Mouse (Mus musculus): ENCODE data around the gene Phb2. TPM values are rescaled to one million over a fixed set of nuclear protein-coding genes. Genes with fewer than 3 reads are reported as not detected.

The Phb2 gene
- polyA plus RNA-seq, 1 experiment = 94.1 TPM

DNA sequence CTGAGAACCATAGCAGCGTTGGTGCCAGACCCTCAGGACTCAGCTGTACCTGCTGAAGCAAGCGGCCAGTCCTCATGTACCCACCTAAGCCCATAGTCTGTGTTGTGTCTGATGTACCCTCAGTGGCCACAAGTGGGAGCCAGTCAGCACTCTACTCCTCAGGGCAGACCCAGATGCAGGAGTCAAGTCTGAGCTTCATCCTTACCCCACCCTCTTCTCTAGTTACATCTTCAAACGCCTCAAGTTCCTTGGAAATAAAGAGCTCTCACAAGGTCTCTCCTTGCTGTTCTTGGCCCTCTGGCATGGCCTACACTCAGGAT, 9.4 kb upstream of the Phb2 start:
- H3K4me1 ChIP-seq (ENCODE audit: control insufficient read depth, insufficient read depth, low read length) = peaks cover 18% of the 10 kb centered on the region
- no peak overlapping the region for H3K27ac ChIP-seq (ENCODE audit: insufficient read depth, low read depth, low read length)
- no peak overlapping the region for H3K4me3 ChIP-seq (ENCODE audit: insufficient read depth, low read length)
- TF ChIP-seq CTCF (IDR thresholded peaks at IDR 0.05; ENCODE audit: low read depth, low read length) (peak; percentile 51), POLR2A (IDR thresholded peaks at IDR 0.05; ENCODE audit: borderline replicate concordance, low read depth, low read length) (no peak)

DNA sequence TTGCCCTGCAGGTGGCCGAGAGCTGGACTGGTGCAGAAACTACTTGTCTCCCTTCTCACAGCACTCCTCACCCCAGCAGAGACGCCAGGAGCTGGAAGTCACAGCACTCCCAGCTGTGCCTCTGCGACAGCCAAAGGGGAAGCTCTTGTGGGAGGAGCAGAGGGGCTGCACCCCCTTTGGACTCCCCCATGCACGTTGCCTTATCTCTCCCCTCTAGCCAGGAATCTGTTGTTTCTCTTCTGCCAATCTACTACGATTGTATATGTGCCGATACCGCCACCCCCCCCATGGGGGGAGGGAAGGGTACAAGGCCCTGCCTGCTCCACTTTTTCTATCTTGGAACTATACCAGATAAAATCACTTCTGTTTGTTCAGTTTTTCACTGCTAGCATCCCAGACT, 8.3 kb upstream of the Phb2 start:
- Histone ChIP-seq H3K4me1 (ENCODE audit: control insufficient read depth, insufficient read depth, low read length) (peaks cover 18% of the 10 kb centered on the region), H3K4me3 (ENCODE audit: insufficient read depth, low read length) (no peak overlapping the region), H3K27ac (ENCODE audit: insufficient read depth, low read depth, low read length) (no peak overlapping the region)
- no peak for TF ChIP-seq CTCF (IDR thresholded peaks at IDR 0.05; ENCODE audit: low read depth, low read length)
- no peak for TF ChIP-seq POLR2A (IDR thresholded peaks at IDR 0.05; ENCODE audit: borderline replicate concordance, low read depth, low read length)

DNA sequence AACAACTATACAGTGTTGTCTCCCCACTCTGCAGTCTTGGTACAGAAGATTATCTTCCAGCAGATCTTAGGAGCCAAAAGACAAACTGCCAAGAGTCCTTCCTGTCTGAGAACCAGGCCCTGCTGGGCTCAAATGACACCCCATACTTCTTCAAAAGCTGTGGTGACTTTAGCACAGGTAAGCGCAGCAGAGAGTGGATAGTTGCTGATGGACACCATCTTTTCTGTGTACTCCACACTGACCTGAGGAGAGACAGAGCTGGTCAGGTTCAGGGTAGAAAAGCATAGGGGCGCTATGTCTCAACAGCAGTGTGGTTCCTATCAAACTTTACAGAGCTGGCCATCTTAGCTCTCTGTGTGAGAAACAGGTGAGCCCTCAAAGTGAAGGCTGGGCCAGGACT, 7.7 kb upstream of the Phb2 start:
- Histone ChIP-seq H3K27ac (ENCODE audit: insufficient read depth, low read depth, low read length) (no peak overlapping the region), H3K4me3 (ENCODE audit: insufficient read depth, low read length) (no peak overlapping the region), H3K4me1 (ENCODE audit: control insufficient read depth, insufficient read depth, low read length) (peaks cover 13% of the 10 kb centered on the region)
- no peak for TF ChIP-seq POLR2A (IDR thresholded peaks at IDR 0.05; ENCODE audit: borderline replicate concordance, low read depth, low read length)
- no peak for TF ChIP-seq CTCF (IDR thresholded peaks at IDR 0.05; ENCODE audit: low read depth, low read length)

DNA sequence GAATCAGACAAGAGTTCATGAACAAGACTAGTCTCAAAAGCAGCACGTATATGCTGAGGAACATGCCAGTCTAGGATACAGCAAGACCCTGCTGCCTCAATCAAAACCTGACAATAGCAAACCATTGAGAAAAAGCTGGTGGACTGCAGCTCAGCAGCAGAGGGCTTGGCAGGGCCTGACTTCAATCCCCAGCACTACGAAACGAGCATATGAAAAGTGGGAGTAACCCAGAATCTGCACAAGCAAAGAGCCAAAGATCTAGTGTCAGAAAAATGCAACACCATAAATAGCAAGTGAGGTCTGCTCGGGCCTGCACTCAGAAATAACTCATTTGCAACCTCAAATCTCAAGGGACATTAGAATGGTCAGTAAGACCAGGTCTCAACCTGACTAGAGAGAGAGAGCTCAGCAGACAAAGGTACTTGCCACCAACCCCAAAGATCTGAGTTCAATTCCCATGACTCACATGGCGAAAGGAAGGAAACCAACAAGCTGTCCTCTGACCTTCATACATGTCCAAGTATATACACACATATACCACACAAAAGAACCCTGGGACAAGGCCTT, 6.0 kb upstream of the Phb2 start:
- Histone ChIP-seq H3K4me3 (ENCODE audit: insufficient read depth, low read length) (no peak overlapping the region), H3K4me1 (ENCODE audit: control insufficient read depth, insufficient read depth, low read length) (peaks cover 9% of the 10 kb centered on the region; the same call in 1 of the 2 replicates), H3K27ac (ENCODE audit: insufficient read depth, low read depth, low read length) (no peak overlapping the region)
- TF ChIP-seq CTCF (IDR thresholded peaks at IDR 0.05; ENCODE audit: low read depth, low read length) = no peak
- TF ChIP-seq POLR2A (IDR thresholded peaks at IDR 0.05; ENCODE audit: borderline replicate concordance, low read depth, low read length) = no peak

DNA sequence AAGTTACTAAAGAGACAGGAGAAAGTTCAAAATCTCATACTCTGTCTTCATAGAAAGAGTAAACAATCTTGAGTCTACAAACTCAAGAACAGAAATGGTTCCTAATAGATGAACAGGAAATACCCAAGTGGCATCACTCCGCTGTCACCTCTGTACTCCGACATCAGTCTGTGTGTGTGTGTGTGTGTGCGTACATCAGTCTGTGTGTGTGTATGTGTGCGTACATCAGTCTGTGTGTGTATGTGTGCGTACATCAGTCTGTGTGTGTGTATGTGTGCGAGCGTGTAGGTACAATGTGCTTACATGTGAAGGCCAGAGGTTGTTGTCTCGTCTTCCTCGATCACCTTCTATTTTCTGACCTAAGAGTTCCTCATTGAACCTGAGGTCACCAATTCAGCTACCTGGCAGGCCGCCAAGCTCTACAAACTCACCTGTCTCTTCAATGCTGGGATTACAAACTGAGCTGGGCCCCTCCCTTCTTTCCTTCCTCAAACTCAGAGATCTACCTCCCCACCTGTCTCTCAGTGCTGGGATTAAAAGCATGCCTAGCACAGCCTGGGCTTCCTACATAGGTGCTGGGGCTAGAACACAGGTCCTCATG, 3.7 kb upstream of the Phb2 start:
- H3K4me1 ChIP-seq (ENCODE audit: control insufficient read depth, insufficient read depth, low read length) = peaks cover 9% of the 10 kb centered on the region; the same call in 1 of the 2 replicates

DNA sequence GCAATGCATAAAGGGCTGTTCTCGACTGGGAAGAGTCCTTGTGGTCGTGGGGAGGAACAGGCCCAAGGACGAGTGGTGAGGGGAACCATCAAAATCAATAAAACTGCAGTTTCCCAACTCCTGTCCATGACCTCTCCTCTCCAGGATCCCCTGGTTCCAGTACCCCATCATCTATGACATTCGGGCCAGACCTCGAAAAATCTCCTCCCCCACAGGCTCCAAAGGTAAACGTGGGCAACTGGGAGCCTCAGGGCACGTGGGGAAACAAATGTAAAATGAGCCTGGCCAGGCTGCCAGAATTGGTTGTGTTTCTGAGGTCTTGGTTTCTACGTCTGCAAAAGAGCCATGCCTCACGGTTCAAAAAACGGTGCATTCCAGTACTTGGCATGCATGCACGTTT, 782 bp downstream of the Phb2 start:
- Histone ChIP-seq H3K4me1 (ENCODE audit: control insufficient read depth, insufficient read depth, low read length) (peaks cover 20% of the 10 kb centered on the region), H3K27ac (ENCODE audit: insufficient read depth, low read depth, low read length) (peak overlapping the region; percentile 56)

More for the DNA sequence above, 3.7 kb upstream of the Phb2 start:
- H3K4me3 ChIP-seq (ENCODE audit: insufficient read depth, low read length) = no peak overlapping the region
- no peak overlapping the region for H3K27ac ChIP-seq (ENCODE audit: insufficient read depth, low read depth, low read length)
- TF ChIP-seq POLR2A (IDR thresholded peaks at IDR 0.05; ENCODE audit: borderline replicate concordance, low read depth, low read length) (no peak), CTCF (IDR thresholded peaks at IDR 0.05; ENCODE audit: low read depth, low read length) (no peak)

DNA sequence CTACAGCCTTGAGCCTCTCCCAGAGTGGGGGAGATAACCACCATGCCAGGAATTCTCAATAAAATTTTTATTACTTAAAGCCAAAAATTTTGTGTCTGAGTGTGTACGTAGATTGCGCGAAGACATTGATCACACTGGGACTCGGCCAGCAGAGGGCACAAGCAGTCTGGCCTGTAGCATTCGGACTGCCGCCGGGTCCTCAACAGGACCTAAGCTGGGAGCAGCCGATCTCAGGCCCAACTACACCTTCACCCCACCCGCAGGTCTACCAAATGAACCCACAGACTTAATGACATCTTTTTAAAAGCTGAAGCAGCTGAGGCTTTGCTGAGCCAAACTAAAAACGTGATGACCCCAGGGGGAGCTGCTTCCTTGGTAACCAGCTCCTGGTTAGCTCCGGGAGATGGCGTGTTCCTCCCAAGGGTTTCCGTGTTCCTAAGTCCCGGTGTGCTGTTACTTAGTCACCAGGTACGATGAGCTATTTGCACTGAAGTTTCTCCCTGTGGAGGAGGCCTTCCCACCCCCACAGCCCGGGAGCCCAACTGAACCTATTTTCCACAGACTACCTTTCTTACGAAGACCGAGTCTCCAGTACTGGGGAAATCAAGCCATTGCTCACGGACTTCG, 4.8 kb downstream of the Phb2 start:
- peaks cover 30% of the 10 kb centered on the region for H3K4me1 ChIP-seq (ENCODE audit: control insufficient read depth, insufficient read depth, low read length)

More for the DNA sequence above, 782 bp downstream of the Phb2 start:
- TF ChIP-seq CTCF (IDR thresholded peaks at IDR 0.05; ENCODE audit: low read depth, low read length) = no peak
- no peak for TF ChIP-seq POLR2A (IDR thresholded peaks at IDR 0.05; ENCODE audit: borderline replicate concordance, low read depth, low read length)
- H3K4me3 ChIP-seq (ENCODE audit: insufficient read depth, low read length) = peak overlapping the region; percentile 73

DNA sequence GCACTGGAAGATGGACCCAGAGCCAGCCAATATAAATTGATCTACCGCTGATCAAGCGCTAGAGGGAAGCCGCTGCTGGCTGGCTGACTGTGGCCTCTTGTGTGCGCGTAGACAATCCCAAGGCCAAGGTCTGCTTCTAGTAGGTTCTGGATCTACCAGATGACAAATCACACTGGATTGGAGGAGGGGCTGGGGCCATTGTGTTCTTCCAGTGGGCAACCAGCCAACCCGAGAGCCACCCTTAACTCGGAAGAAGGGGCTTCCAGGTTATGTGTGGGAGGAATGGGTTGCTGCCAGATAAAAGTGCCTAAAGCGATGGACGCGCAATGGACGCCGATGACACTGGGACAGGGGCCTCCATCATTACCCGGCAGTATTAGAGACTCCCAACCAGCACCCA, 5.8 kb downstream of the Phb2 start:
- no peak overlapping the region for H3K4me3 ChIP-seq (ENCODE audit: insufficient read depth, low read length)
- no peak overlapping the region for H3K27ac ChIP-seq (ENCODE audit: insufficient read depth, low read depth, low read length)
- TF ChIP-seq POLR2A (IDR thresholded peaks at IDR 0.05; ENCODE audit: borderline replicate concordance, low read depth, low read length) (no peak), CTCF (IDR thresholded peaks at IDR 0.05; ENCODE audit: low read depth, low read length) (no peak)
- H3K4me1 ChIP-seq (ENCODE audit: control insufficient read depth, insufficient read depth, low read length) = peaks cover 34% of the 10 kb centered on the region

More for the DNA sequence above, 4.8 kb downstream of the Phb2 start:
- Histone ChIP-seq H3K27ac (ENCODE audit: insufficient read depth, low read depth, low read length) (no peak overlapping the region), H3K4me3 (ENCODE audit: insufficient read depth, low read length) (no peak overlapping the region)
- TF ChIP-seq POLR2A (IDR thresholded peaks at IDR 0.05; ENCODE audit: borderline replicate concordance, low read depth, low read length) (no peak), CTCF (IDR thresholded peaks at IDR 0.05; ENCODE audit: low read depth, low read length) (peak; percentile 81)

DNA sequence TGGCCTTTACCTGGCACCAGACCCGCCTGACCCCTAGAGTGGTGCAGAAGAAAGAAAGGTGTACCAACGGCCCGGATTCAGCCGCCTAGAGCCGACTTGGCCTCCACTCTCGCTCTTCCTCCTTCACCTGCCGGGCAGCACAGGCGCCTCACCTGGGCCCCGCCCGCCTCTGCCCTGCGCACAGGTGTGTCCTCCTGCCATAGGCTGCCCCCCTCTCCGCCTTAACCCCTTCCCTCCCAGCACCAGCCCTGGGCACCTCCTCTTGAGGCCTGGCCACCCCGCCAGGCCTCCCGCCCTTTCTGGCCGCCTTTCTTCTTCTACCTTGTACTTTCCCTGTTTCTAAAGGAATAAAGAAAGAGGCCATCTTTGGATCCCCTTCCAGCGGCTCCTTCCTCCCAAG, 6.6 kb downstream of the Phb2 start:
- TF ChIP-seq CTCF (IDR thresholded peaks at IDR 0.05; ENCODE audit: low read depth, low read length) = no peak
- TF ChIP-seq POLR2A (IDR thresholded peaks at IDR 0.05; ENCODE audit: borderline replicate concordance, low read depth, low read length) = no peak
- peaks cover 38% of the 10 kb centered on the region for H3K4me1 ChIP-seq (ENCODE audit: control insufficient read depth, insufficient read depth, low read length)
- no peak overlapping the region for H3K27ac ChIP-seq (ENCODE audit: insufficient read depth, low read depth, low read length)
- H3K4me3 ChIP-seq (ENCODE audit: insufficient read depth, low read length) = no peak overlapping the region

DNA sequence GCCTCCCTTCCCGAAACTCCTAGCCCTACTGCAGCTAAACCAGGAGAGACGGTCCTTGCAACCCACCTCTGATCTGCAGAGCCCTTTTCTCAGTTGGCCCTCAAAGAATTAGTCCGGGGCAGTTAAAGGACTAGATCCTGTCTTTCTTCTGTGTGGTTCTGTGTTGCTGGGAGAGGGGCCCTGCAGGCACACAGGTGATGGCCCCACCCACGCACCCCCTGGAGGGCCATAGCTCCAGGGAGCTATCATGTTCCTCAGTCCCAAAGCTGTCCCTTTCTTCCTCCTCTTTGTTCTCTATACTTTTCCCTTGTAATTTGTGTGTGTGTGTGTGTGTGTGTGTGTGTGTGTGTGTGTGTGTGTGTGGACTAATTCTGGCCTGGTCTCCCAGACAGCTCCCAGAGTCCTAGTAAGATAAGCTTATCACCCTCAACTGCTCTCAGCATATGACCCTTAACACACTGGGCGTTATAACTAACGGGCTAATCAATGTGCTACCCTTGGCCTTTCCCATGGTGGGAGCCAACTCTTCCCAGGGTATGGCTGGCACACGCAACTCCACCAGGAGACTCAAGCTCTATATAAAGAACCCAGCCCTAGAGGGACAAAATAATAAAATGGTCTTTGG, 7.3 kb downstream of the Phb2 start:
- no peak overlapping the region for H3K4me3 ChIP-seq (ENCODE audit: insufficient read depth, low read length)
- no peak overlapping the region for H3K27ac ChIP-seq (ENCODE audit: insufficient read depth, low read depth, low read length)
- TF ChIP-seq POLR2A (IDR thresholded peaks at IDR 0.05; ENCODE audit: borderline replicate concordance, low read depth, low read length) = no peak
- no peak for TF ChIP-seq CTCF (IDR thresholded peaks at IDR 0.05; ENCODE audit: low read depth, low read length)
- H3K4me1 ChIP-seq (ENCODE audit: control insufficient read depth, insufficient read depth, low read length) = peaks cover 41% of the 10 kb centered on the region
